Mouse (Mus musculus) embryonic facial prominence, embryonic 12.5 days (tissue): ENCODE results near the gene Cplx1. TPM values are rescaled to one million over a fixed set of nuclear protein-coding genes. Genes with fewer than 3 reads are reported as not detected.

Experiments used
- ATAC-seq: fragments of 200-750 bp; cut with Nextera tagmentation; 2 replicates; pipeline ENCODE4 v1.8.0; 2017; ENCODE audit not compliant: insufficient number of reproducible peaks, insufficient read depth, low FRiP score, low TSS enrichment
- H3K27ac ChIP-seq: fragments of 300-500 bp; sonication (generic); 2 replicates; pipeline ENCODE4 v1.5.1; 2016; ENCODE audit warnings: mild to moderate bottlenecking
- H3K27me3 ChIP-seq: fragments of 300-500 bp; sonication (generic); 2 replicates; pipeline ENCODE4 v1.6.1; 2016; ENCODE audit warnings: mild to moderate bottlenecking, moderate library complexity
- H3K36me3 ChIP-seq: fragments of 300-500 bp; sonication (generic); 2 replicates; pipeline ENCODE4 v1.6.1; 2016; ENCODE audit warnings: mild to moderate bottlenecking
- H3K4me1 ChIP-seq: fragments of 300-500 bp; sonication (generic); 2 replicates; pipeline ENCODE4 v1.6.1; 2016
- H3K4me2 ChIP-seq: fragments of 300-500 bp; sonication (generic); replicated peaks from 2 replicates; pipeline ENCODE4 v1.6.1; 2016; ENCODE audit warnings: mild to moderate bottlenecking, moderate library complexity
- H3K4me3 ChIP-seq: fragments of 300-500 bp; sonication (generic); 2 replicates; pipeline ENCODE4 v1.5.1; 2016; ENCODE audit warnings: mild to moderate bottlenecking
- H3K9ac ChIP-seq: fragments of 300-500 bp; sonication (generic); 2 replicates; pipeline ENCODE4 v1.6.1; 2016; ENCODE audit warnings: mild to moderate bottlenecking, moderate library complexity
- H3K9me3 ChIP-seq: fragments of 300-500 bp; sonication (generic); 2 replicates; pipeline ENCODE4 v1.6.1; 2016; ENCODE audit warnings: mild to moderate bottlenecking, moderate library complexity
- WGBS: fragments of 180-500 bp; shearing (Covaris S2); methylation state at CpG from one replicate; pipeline ENCODE4 v1.1.7; 2016; 5-methylcytosine and 5-hydroxymethylcytosine counted together
- polyA plus RNA-seq: library from polyadenylated mRNA; unstranded; fragments of >200 nt; fragmentation: Nextera tagmentation; extraction: Ambion mirVana; gene quantifications from 2 replicates; pipeline ENCODE4 v1.2.1, GENCODE M21; 2016

The Cplx1 gene
- polyA plus RNA-seq, result 3.5 and 4.3 TPM in 2 replicates

- no peak within 1 kb of the TSS for H3K27ac ChIP-seq
- ATAC-seq, result peak; percentile 65; the same call in 1 of the 2 replicates
- no peaks in the 10 kb centered on the region for H3K9me3 ChIP-seq
- under 1% methylated on average over 56 of the region's 56 CpGs for WGBS
- H3K4me2 ChIP-seq, result peak within 1 kb of the TSS; percentile 70
- 0 out of 2 replicates have a peak within 1 kb of the TSS, but pooled peaks have one; percentile 33 for H3K9ac ChIP-seq
- H3K27me3 ChIP-seq, result peaks cover 41% of the 10 kb centered on the region
- H3K4me3 ChIP-seq, result peak within 1 kb of the TSS; percentile 30
- H3K4me1 ChIP-seq, result peaks cover 8% of the 10 kb centered on the region
- no peaks in the 10 kb centered on the region for H3K36me3 ChIP-seq
Measured at GRCm38 (mm10) chr5:108549489-108550206, at the start of gene Cplx1. Gene Cplx1 (minus strand): TSS chr5:108550024.

DNA sequence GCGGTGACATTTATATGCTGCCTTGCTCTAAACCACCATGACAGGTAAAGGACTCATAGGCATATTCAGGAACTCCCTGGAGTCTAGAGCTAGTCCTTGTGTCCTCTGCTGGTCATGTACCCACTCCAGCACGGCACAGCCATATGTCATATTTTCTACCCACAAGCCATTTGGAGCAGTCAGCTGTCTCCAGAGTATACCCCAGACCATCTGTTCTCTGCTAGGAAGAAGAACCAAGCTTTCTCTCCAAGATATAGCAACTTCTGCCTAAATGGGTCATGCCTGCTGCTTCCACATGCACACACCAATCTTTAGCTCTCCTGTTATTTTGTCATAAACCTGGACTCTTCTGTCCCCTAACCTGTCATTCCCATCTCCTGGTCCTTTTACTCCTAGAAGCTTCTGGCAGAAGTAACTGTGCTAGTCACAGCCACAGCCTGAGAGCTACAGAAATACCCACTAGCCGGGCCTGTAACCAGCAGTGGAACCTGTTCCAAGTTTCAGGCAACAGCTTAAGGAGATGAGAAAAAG, 31.6 kb upstream of the Cplx1 start:
- Histone ChIP-seq H3K27me3 (no peaks in the 10 kb centered on the region), H3K4me2 (no peak overlapping the region), H3K9ac (no peak overlapping the region), H3K4me3 (no peak overlapping the region), H3K4me1 (no peaks in the 10 kb centered on the region), H3K9me3 (no peaks in the 10 kb centered on the region), H3K36me3 (peaks cover 66% of the 10 kb centered on the region), H3K27ac (no peak overlapping the region)
- 88% methylated on average over 3 of the region's 3 CpGs for WGBS
- ATAC-seq, result no peak

- H3K27ac ChIP-seq, result no peak overlapping the region
- no peaks in the 10 kb centered on the region for H3K9me3 ChIP-seq
- no peak overlapping the region for H3K9ac ChIP-seq
- no peaks in the 10 kb centered on the region for H3K27me3 ChIP-seq
- WGBS, result 95% methylated on average over 6 of the region's 6 CpGs
- no peak for ATAC-seq
- peaks cover 79% of the 10 kb centered on the region for H3K36me3 ChIP-seq
- H3K4me2 ChIP-seq, result no peak overlapping the region
- H3K4me3 ChIP-seq, result no peak overlapping the region
- no peaks in the 10 kb centered on the region for H3K4me1 ChIP-seq
Measured at GRCm38 (mm10) chr5:108573054-108573453, 23.2 kb upstream of the Cplx1 start.

DNA sequence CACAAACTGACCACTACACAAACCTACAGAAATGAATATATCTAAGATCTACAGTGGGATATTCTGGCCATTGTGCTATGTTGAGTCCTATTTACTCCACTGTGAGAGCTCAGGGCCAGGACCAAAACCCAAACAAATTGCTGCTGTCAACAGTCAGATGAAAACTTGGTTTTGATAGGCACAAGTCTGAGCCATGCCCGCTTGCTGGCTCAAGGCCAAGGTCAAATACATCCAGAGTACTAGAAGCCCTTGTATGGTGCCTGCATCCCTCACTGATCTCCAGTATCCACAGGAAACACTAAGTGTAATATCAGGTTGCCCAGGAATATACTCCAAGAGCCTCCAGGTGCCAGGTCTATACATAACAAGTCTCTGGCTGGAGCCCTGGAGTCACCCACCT, 21.2 kb upstream of the Cplx1 start:
- H3K9ac ChIP-seq, result no peak overlapping the region
- ATAC-seq, result no peak
- no peak overlapping the region for H3K4me2 ChIP-seq
- no peak overlapping the region for H3K4me3 ChIP-seq
- H3K36me3 ChIP-seq, result peaks cover 79% of the 10 kb centered on the region
- no peaks in the 10 kb centered on the region for H3K9me3 ChIP-seq
- no peaks in the 10 kb centered on the region for H3K27me3 ChIP-seq
- WGBS, result 87% methylated on average over 1 of the region's 1 CpGs
- H3K27ac ChIP-seq, result no peak overlapping the region
- no peaks in the 10 kb centered on the region for H3K4me1 ChIP-seq

- no peaks in the 10 kb centered on the region for H3K4me1 ChIP-seq
- no peak overlapping the region for H3K9ac ChIP-seq
- no peak overlapping the region for H3K4me2 ChIP-seq
- no peaks in the 10 kb centered on the region for H3K27me3 ChIP-seq
- H3K27ac ChIP-seq, result no peak overlapping the region
- 97% methylated on average over 2 of the region's 2 CpGs for WGBS
- peaks cover 47% of the 10 kb centered on the region for H3K36me3 ChIP-seq
- no peak for ATAC-seq
- no peak overlapping the region for H3K4me3 ChIP-seq
- no peaks in the 10 kb centered on the region for H3K9me3 ChIP-seq
Measured at GRCm38 (mm10) chr5:108567104-108567503, 17.3 kb upstream of the Cplx1 start.

- ATAC-seq, result no peak
- Histone ChIP-seq H3K27ac (no peak overlapping the region), H3K36me3 (peaks cover 42% of the 10 kb centered on the region), H3K9ac (no peak overlapping the region), H3K4me2 (no peak overlapping the region), H3K4me3 (no peak overlapping the region), H3K9me3 (no peaks in the 10 kb centered on the region), H3K27me3 (no peaks in the 10 kb centered on the region), H3K4me1 (no peaks in the 10 kb centered on the region)
- WGBS, result 89% methylated on average over 4 of the region's 4 CpGs
Measured at GRCm38 (mm10) chr5:108566523-108566922, 16.7 kb upstream of the Cplx1 start.

GRCm38 (mm10) chr5:108565381-108565780, 15.6 kb upstream of the Cplx1 start:
- WGBS, result 91% methylated on average over 2 of the region's 2 CpGs
- no peak for ATAC-seq
- H3K4me3 ChIP-seq, result no peak overlapping the region

GRCm38 (mm10) chr5:108564346-108564745, 14.5 kb upstream of the Cplx1 start:
- no peak for ATAC-seq
- no peaks in the 10 kb centered on the region for H3K4me1 ChIP-seq
- peaks cover 21% of the 10 kb centered on the region for H3K36me3 ChIP-seq
- no peak overlapping the region for H3K4me3 ChIP-seq
- no peaks in the 10 kb centered on the region for H3K27me3 ChIP-seq
- WGBS, result 89% methylated on average over 3 of the region's 3 CpGs
- H3K4me2 ChIP-seq, result no peak overlapping the region
- H3K9ac ChIP-seq, result no peak overlapping the region
- no peak overlapping the region for H3K27ac ChIP-seq
- no peaks in the 10 kb centered on the region for H3K9me3 ChIP-seq

More at GRCm38 (mm10) chr5:108565381-108565780, 15.6 kb upstream of the Cplx1 start:
- no peak overlapping the region for H3K27ac ChIP-seq
- H3K4me1 ChIP-seq, result no peaks in the 10 kb centered on the region
- H3K9ac ChIP-seq, result no peak overlapping the region
- no peaks in the 10 kb centered on the region for H3K9me3 ChIP-seq
- H3K27me3 ChIP-seq, result no peaks in the 10 kb centered on the region
- H3K4me2 ChIP-seq, result no peak overlapping the region
- H3K36me3 ChIP-seq, result peaks cover 31% of the 10 kb centered on the region

DNA sequence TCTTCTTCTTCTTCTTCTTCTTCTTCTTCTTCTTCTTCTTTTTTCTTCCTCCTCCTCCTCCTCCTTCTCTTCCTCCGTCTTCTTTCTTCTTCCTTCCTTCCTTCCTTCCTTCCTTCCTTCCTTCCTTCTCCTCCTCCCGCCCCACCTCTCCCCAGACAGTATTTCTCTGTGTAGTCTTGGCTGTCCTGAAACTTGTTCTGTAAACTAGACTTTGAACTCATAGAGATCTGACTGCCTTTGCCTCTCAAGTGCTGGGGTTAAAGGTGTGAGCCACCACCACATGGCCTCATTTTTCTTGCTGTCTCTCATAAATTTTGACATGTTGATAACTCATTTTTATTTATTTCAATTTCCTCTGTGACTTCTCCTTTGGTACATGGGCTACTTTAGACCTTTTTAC, 12.7 kb upstream of the Cplx1 start:
- H3K4me3 ChIP-seq, result no peak overlapping the region
- no peak overlapping the region for H3K4me2 ChIP-seq
- H3K36me3 ChIP-seq, result peaks cover 2% of the 10 kb centered on the region; the same call in 1 of the 2 replicates
- H3K27me3 ChIP-seq, result no peaks in the 10 kb centered on the region
- ATAC-seq, result no peak
- H3K9ac ChIP-seq, result no peak overlapping the region
- no peaks in the 10 kb centered on the region for H3K9me3 ChIP-seq
- 82% methylated on average over 2 of the region's 2 CpGs for WGBS
- H3K27ac ChIP-seq, result no peak overlapping the region
- H3K4me1 ChIP-seq, result no peaks in the 10 kb centered on the region

DNA sequence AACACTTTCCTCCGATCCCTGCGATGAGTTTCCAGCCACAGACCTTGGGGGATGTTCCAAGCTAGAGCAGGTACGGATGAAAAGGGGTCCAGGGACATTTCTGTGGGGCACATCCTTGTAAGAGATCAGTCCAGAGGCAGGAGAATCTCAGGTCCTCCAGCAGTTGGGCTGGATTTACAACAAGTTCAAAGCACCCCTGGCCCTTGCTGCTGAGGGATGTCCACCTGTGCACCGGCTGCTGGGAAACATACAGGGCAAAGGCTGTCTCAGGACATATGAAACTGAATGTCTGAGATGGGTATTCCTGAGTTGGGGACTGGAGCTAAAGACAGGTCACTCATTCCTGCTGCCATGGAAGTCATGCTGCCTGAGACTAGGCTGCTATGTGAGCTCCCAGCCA, 7.2 kb upstream of the Cplx1 start:
- H3K9ac ChIP-seq, result no peak overlapping the region
- no peak for ATAC-seq
- no peak overlapping the region for H3K27ac ChIP-seq
- 0 out of 2 replicates have a peak, but pooled peaks cover 6% of the 10 kb centered on the region for H3K27me3 ChIP-seq
- no peak overlapping the region for H3K4me2 ChIP-seq
- WGBS, result 73% methylated on average over 4 of the region's 4 CpGs
- no peaks in the 10 kb centered on the region for H3K4me1 ChIP-seq
- H3K9me3 ChIP-seq, result no peaks in the 10 kb centered on the region
- H3K4me3 ChIP-seq, result no peak overlapping the region
- H3K36me3 ChIP-seq, result no peaks in the 10 kb centered on the region

- Histone ChIP-seq H3K9ac (no peak overlapping the region), H3K9me3 (no peaks in the 10 kb centered on the region), H3K4me1 (peaks cover 8% of the 10 kb centered on the region), H3K4me3 (no peak overlapping the region), H3K4me2 (no peak overlapping the region), H3K27me3 (peaks cover 30% of the 10 kb centered on the region), H3K27ac (no peak overlapping the region), H3K36me3 (no peaks in the 10 kb centered on the region)
- ATAC-seq, result no peak
- 63% methylated on average over 1 of the region's 1 CpGs for WGBS
Measured at GRCm38 (mm10) chr5:108554041-108554440, 4.2 kb upstream of the Cplx1 start.

GRCm38 (mm10) chr5:108550207-108550594, 377 bp upstream of the Cplx1 start:
- Histone ChIP-seq H3K4me2 (peak overlapping the region; percentile 70), H3K9ac (0 out of 2 replicates have a peak overlapping the region, but pooled peaks have one; percentile 33), H3K4me1 (peaks cover 8% of the 10 kb centered on the region), H3K36me3 (no peaks in the 10 kb centered on the region), H3K9me3 (no peaks in the 10 kb centered on the region), H3K27ac (no peak overlapping the region), H3K27me3 (peaks cover 41% of the 10 kb centered on the region), H3K4me3 (peak overlapping the region; percentile 30)
- 0 out of 2 replicates have a peak, but pooled peaks have one; percentile 7 for ATAC-seq
- under 1% methylated on average over 16 of the region's 16 CpGs for WGBS
